Mouse (Mus musculus) E14TG2a.4 (cell line): Measurements from ENCODE around the gene Gm20388.

Experiments
- CTCF ChIP-seq: conservative IDR thresholded peaks from 2 replicates; pipeline ENCODE4 v1.5.1; 2014; ENCODE audit warnings: low read length
- NANOG ChIP-seq: IDR thresholded peaks from 2 replicates; pipeline ENCODE4 v1.6.1; 2014; ENCODE audit warnings: borderline replicate concordance, low read length, mixed read lengths
- POU5F1 ChIP-seq: IDR thresholded peaks from 2 replicates; pipeline ENCODE4 v1.6.1; 2014; ENCODE audit warnings: low read length, borderline replicate concordance

- no peak for TF ChIP-seq CTCF
- TF ChIP-seq NANOG = no peak
- no peak for TF ChIP-seq POU5F1
Measured at GRCm38 (mm10) chr8:121255727-121256265, 1345.2 kb downstream of the Gm20388 start.
